Mouse (Mus musculus) liver, embryonic 15.5 days (tissue): ENCODE measurements at regions not wholly inside any gene's neighbourhood (a gene's known extent, or its start where the extent isn't known, plus 50 kb on each side); places are given as distances from the start of the nearest gene placed in this dataset.

Source experiments
- ATAC-seq: fragments of 200-750 bp; cut with Nextera tagmentation; 2 replicates; pipeline ENCODE4 v1.8.0; 2017; ENCODE audit warnings: moderate number of reproducible peaks, mild to moderate bottlenecking, moderate library complexity; ENCODE audit not compliant: insufficient read depth
- H3K27ac ChIP-seq: fragments of 300-500 bp; sonication (generic); replicated peaks from 2 replicates; pipeline ENCODE4 v1.5.1; 2015; ENCODE audit warnings: mild to moderate bottlenecking, inconsistent platforms
- H3K27me3 ChIP-seq: fragments of 300-500 bp; sonication (generic); 2 replicates; pipeline ENCODE4 v1.6.1; 2015; ENCODE audit warnings: mild to moderate bottlenecking, inconsistent platforms
- H3K36me3 ChIP-seq: fragments of 300-500 bp; sonication (generic); replicated peaks from 2 replicates; pipeline ENCODE4 v1.6.1; 2015; ENCODE audit warnings: moderate library complexity, mild to moderate bottlenecking, inconsistent platforms
- H3K4me1 ChIP-seq: fragments of 300-500 bp; sonication (generic); replicated peaks from 2 replicates; pipeline ENCODE4 v1.6.1; 2015; ENCODE audit warnings: inconsistent platforms
- H3K4me2 ChIP-seq: fragments of 300-500 bp; sonication (generic); 2 replicates; pipeline ENCODE4 v1.6.1; 2015; ENCODE audit warnings: moderate library complexity, mild to moderate bottlenecking, inconsistent platforms
- H3K4me3 ChIP-seq: fragments of 300-500 bp; sonication (generic); replicated peaks from 2 replicates; pipeline ENCODE4 v1.5.1; 2015; ENCODE audit warnings: mild to moderate bottlenecking, inconsistent platforms
- H3K9ac ChIP-seq: fragments of 300-500 bp; sonication (generic); 2 replicates; pipeline ENCODE4 v1.6.1; 2015; ENCODE audit warnings: moderate library complexity, mild to moderate bottlenecking, inconsistent platforms
- H3K9me3 ChIP-seq: fragments of 300-500 bp; sonication (generic); replicated peaks from 2 replicates; pipeline ENCODE4 v1.6.1; 2016; ENCODE audit warnings: inconsistent platforms
- WGBS: fragments of 180-500 bp; shearing (Covaris S2); methylation state at CpG from one replicate; pipeline ENCODE4 v1.1.7; 2015; ENCODE audit warnings: mixed read lengths; ENCODE audit not compliant: insufficient replicate concordance; 5-methylcytosine and 5-hydroxymethylcytosine counted together

- no peak for ATAC-seq
- 39% methylated on average over 3 of the region's 3 CpGs for WGBS
Observed at GRCm38 (mm10) chr4:75730798-75731400, 452.8 kb upstream of the Dmac1 start.

DNA sequence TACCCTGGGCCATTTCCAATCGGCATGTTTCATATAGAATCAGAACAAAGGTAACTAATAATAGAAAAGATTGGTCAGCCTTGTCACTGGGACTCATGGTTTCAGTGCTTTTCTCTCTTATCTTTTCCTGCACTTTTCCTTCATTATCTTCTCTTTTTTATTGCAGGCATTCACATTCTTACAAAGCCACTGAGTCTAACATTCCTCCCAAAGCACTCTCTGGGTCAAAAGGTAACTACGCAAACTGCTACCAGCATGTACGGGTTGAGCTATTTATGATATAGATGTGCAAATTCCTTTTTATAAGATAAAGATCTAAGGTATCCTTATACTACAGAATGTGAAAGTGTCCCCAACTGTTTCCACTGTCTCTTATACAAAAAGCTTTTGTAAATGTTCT is 436.5 kb upstream of the Dmac1 start:
- no peak for ATAC-seq
- Histone ChIP-seq H3K4me2 (no peak overlapping the region), H3K36me3 (no peaks in the 10 kb centered on the region), H3K9ac (no peak overlapping the region), H3K27me3 (no peaks in the 10 kb centered on the region), H3K4me1 (no peaks in the 10 kb centered on the region), H3K27ac (no peak overlapping the region), H3K4me3 (no peak overlapping the region), H3K9me3 (no peaks in the 10 kb centered on the region)
- WGBS, result 65% methylated on average over 3 of the region's 3 CpGs

More at GRCm38 (mm10) chr4:75730798-75731400, 452.8 kb upstream of the Dmac1 start:
- H3K4me1 ChIP-seq, result no peaks in the 10 kb centered on the region
- no peak overlapping the region for H3K4me3 ChIP-seq
- no peak overlapping the region for H3K27ac ChIP-seq
- H3K27me3 ChIP-seq, result no peaks in the 10 kb centered on the region
- H3K9ac ChIP-seq, result no peak overlapping the region
- no peak overlapping the region for H3K4me2 ChIP-seq
- no peaks in the 10 kb centered on the region for H3K9me3 ChIP-seq
- no peaks in the 10 kb centered on the region for H3K36me3 ChIP-seq

GRCm38 (mm10) chr4:75713960-75714359 is 435.9 kb upstream of the Dmac1 start:
- no peak overlapping the region for H3K4me2 ChIP-seq
- no peak overlapping the region for H3K27ac ChIP-seq
- no peaks in the 10 kb centered on the region for H3K27me3 ChIP-seq
- no peaks in the 10 kb centered on the region for H3K36me3 ChIP-seq
- no peak overlapping the region for H3K9ac ChIP-seq
- H3K4me1 ChIP-seq, result no peaks in the 10 kb centered on the region
- H3K4me3 ChIP-seq, result no peak overlapping the region
- H3K9me3 ChIP-seq, result no peaks in the 10 kb centered on the region
- no peak for ATAC-seq
- WGBS, result 65% methylated on average over 1 of the region's 1 CpGs

DNA sequence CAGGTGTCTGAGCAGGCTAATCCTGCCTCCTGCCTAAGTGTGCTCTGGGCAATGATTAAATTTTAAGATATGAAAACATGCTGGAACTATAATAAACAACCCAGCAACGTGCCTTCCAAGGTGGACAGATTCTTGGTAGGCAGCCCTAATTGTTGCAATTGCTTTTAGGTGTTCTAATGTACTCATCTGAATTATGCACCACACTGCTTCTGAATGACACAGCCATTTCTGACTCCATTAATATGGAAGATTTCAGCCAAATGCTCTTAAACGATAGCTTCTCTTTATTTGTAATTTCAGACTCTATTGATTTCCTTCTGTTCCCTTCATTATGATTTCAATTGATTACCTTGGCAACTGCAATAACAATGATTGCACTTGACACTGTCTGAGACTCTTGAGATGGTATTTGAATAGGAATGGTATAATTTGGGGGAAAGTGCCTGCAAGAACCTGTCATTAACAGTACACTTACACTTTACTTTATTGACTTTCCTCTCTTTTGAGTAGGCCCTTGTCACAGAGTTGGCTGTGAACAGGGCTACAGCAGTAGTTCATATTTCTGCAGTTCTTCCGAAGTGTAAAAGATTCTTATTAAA is 422.8 kb upstream of the Dmac1 start:
- H3K4me3 ChIP-seq, result no peak overlapping the region
- WGBS, result 53% methylated on average over 3 of the region's 3 CpGs
- H3K27me3 ChIP-seq, result no peaks in the 10 kb centered on the region
- no peak overlapping the region for H3K27ac ChIP-seq
- H3K4me1 ChIP-seq, result no peaks in the 10 kb centered on the region
- H3K4me2 ChIP-seq, result no peak overlapping the region
- ATAC-seq, result no peak
- no peaks in the 10 kb centered on the region for H3K9me3 ChIP-seq
- H3K36me3 ChIP-seq, result no peaks in the 10 kb centered on the region
- H3K9ac ChIP-seq, result no peak overlapping the region

DNA sequence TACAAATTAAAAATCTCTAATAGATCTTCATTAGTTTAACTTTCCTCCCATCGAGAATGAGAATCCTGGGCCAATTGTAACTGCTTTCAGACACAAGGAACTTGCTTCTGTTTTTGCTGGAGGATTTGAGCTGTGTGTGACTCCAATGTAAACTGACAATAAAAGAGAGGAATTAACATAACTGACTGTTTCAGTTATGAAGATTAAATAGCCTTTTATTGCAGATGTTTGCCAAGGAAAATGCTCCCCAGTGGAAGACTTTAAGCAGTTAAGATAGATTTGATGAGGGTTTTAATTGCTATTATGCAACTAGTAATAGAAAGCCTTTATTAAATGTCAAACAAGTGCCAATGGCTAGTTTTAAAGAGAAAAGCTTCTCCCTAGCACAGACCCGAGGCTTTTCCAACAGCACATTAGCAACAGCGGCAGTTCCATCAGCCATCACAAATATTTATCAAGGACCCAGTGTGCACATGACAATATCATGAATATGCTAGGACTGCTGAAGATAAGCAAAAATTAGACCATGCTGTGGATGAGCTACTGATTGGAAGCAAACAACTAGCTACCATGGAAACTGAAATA is 398.6 kb upstream of the Dmac1 start:
- H3K9me3 ChIP-seq, result no peaks in the 10 kb centered on the region
- 62% methylated on average over 3 of the region's 3 CpGs for WGBS
- no peaks in the 10 kb centered on the region for H3K27me3 ChIP-seq
- ATAC-seq, result no peak
- H3K27ac ChIP-seq, result no peak overlapping the region
- H3K4me1 ChIP-seq, result no peaks in the 10 kb centered on the region
- no peak overlapping the region for H3K4me2 ChIP-seq
- no peak overlapping the region for H3K9ac ChIP-seq
- H3K4me3 ChIP-seq, result no peak overlapping the region
- no peaks in the 10 kb centered on the region for H3K36me3 ChIP-seq

- no peak overlapping the region for H3K27ac ChIP-seq
- H3K4me3 ChIP-seq, result no peak overlapping the region
- H3K9me3 ChIP-seq, result no peaks in the 10 kb centered on the region
- no peaks in the 10 kb centered on the region for H3K4me1 ChIP-seq
- H3K9ac ChIP-seq, result no peak overlapping the region
- no peak overlapping the region for H3K4me2 ChIP-seq
- no peak for ATAC-seq
- no peaks in the 10 kb centered on the region for H3K36me3 ChIP-seq
- H3K27me3 ChIP-seq, result no peaks in the 10 kb centered on the region
Observed at GRCm38 (mm10) chr4:75641046-75641445, 362.9 kb upstream of the Dmac1 start.

DNA sequence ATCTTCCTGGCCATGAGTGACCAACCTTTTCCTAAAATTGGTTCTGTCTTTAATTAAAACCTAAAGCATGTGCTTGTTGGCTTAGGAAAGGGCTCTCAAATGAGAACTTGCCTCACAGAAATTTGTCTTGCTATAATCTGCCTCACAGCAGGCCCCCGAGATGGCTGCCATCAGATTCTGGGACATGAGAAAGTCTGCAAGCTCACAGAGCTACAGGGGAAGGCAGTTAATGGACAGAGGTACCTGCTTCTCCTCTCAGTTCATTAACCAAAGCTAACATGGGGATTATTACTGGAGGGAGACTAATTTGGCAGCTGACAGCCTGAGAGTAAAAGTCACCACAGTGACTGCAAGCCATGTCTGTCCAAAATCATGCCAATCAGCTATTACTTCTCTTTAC is 358.5 kb upstream of the Dmac1 start:
- H3K36me3 ChIP-seq, result no peaks in the 10 kb centered on the region
- WGBS, result 54% methylated on average over 1 of the region's 1 CpGs
- no peaks in the 10 kb centered on the region for H3K27me3 ChIP-seq
- H3K9me3 ChIP-seq, result no peaks in the 10 kb centered on the region
- H3K4me2 ChIP-seq, result no peak overlapping the region
- H3K9ac ChIP-seq, result no peak overlapping the region
- H3K4me3 ChIP-seq, result no peak overlapping the region
- no peak overlapping the region for H3K27ac ChIP-seq
- H3K4me1 ChIP-seq, result no peaks in the 10 kb centered on the region
- ATAC-seq, result no peak

DNA sequence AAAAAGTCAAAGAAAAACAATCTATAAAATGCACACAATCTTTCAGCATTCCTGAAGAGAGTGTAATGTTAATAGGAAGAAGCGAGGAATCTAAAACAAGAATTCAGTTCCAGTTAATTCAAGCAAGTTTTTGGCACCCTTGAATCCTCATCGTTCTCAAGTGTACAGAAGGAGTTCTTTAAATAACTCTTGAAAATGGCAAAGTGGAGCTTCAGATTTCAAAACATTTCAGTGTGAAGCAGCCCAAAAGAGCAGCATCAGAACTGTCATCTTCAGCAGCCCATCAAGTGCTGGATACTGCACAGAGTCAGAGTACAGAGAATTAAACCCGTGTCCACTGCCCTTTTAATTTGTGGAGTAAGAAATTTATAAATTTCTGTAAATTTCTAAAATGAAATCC is 311.8 kb upstream of the Dmac1 start:
- Histone ChIP-seq H3K4me2 (no peak overlapping the region), H3K4me3 (no peak overlapping the region), H3K27ac (no peak overlapping the region), H3K9ac (no peak overlapping the region), H3K4me1 (no peaks in the 10 kb centered on the region), H3K36me3 (no peaks in the 10 kb centered on the region), H3K27me3 (no peaks in the 10 kb centered on the region), H3K9me3 (no peaks in the 10 kb centered on the region)
- no peak for ATAC-seq
- WGBS, result 67% methylated on average over 3 of the region's 3 CpGs

- H3K36me3 ChIP-seq, result no peaks in the 10 kb centered on the region
- no peak overlapping the region for H3K4me3 ChIP-seq
- ATAC-seq, result no peak
- no peaks in the 10 kb centered on the region for H3K9me3 ChIP-seq
- no peak overlapping the region for H3K27ac ChIP-seq
- H3K9ac ChIP-seq, result no peak overlapping the region
- 65% methylated on average over 6 of the region's 6 CpGs for WGBS
- no peaks in the 10 kb centered on the region for H3K4me1 ChIP-seq
- no peaks in the 10 kb centered on the region for H3K27me3 ChIP-seq
- no peak overlapping the region for H3K4me2 ChIP-seq
Observed at GRCm38 (mm10) chr4:75588095-75588875, 310.2 kb upstream of the Dmac1 start.

DNA sequence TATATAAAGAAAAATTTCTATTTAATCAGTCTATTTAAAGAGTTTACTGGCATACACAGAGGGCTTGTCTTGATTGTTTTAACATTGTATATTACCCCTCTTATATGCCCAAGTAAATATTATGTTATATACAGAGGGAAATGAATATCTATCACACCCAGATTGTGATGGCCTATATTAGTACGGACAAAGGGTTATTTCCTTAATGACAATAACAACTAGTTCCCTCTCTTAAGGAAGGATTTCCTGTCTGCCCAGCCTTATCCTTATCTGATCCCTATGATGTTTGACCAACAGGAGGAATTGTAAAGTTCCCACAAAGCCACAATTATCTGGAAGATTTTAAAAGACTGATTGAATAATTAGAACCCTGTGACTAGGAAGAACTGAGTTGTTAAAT is 301.8 kb upstream of the Dmac1 start:
- 45% methylated on average over 1 of the region's 1 CpGs for WGBS
- no peak overlapping the region for H3K9ac ChIP-seq
- H3K27ac ChIP-seq, result no peak overlapping the region

GRCm38 (mm10) chr4:75572603-75573002 is 294.5 kb upstream of the Dmac1 start:
- Histone ChIP-seq H3K4me3 (no peak overlapping the region), H3K9ac (no peak overlapping the region), H3K27me3 (no peaks in the 10 kb centered on the region), H3K4me2 (no peak overlapping the region), H3K9me3 (no peaks in the 10 kb centered on the region), H3K4me1 (no peaks in the 10 kb centered on the region), H3K27ac (no peak overlapping the region), H3K36me3 (no peaks in the 10 kb centered on the region)
- no peak for ATAC-seq

More for the DNA sequence above, 301.8 kb upstream of the Dmac1 start:
- no peaks in the 10 kb centered on the region for H3K9me3 ChIP-seq
- H3K4me3 ChIP-seq, result no peak overlapping the region
- H3K4me1 ChIP-seq, result no peaks in the 10 kb centered on the region
- H3K4me2 ChIP-seq, result no peak overlapping the region
- no peaks in the 10 kb centered on the region for H3K27me3 ChIP-seq
- ATAC-seq, result no peak
- H3K36me3 ChIP-seq, result no peaks in the 10 kb centered on the region
